In genomic region chr19:44266824-44267498, GRCm38 (mm10) we compare ENCODE assay signal across 8 mouse cellular contexts. TPM values are rescaled to one million over a fixed set of nuclear protein-coding genes. Genes with fewer than 3 reads are reported as not detected.
DNase-seq lines count a peak whose midpoint lies in the region; ATAC-seq lines count a peak whose summit lies in the region.

No protein-coding gene starts in this region.

- WGBS in intestine, embryonic 14.5 days, result 1% methylated on average over 43 of the region's 43 CpGs

- DNase-seq in adrenal gland, adult (ENCODE audit: inconsistent age in 2 of 2, low spot score in 1 of 2), result peak; percentile 96 to 97
- peak; percentile 96 for DNase-seq in embryo, embryonic 10.5 days (ENCODE audit: low spot score)
- DNase-seq in gastrocnemius, postnatal 14 days, result peak; percentile 90
- peak; percentile 90 for DNase-seq in intestine, embryonic 14.5 days (ENCODE audit: low spot score)
- peak; percentile 87 to 89 for DNase-seq in left cerebral cortex, postnatal 14 days (ENCODE audit: low spot score in 2 of 2)
- DNase-seq in right cerebral cortex, postnatal 36 days (ENCODE audit: low spot score in 2 of 2), result peak; percentile 90
- peak; percentile 86 to 90 for DNase-seq in urinary bladder, postnatal 4 days (ENCODE audit: low spot score in 2 of 2)

- H3K27me3 ChIP-seq in intestine, embryonic 14.5 days (replicated peaks; ENCODE audit: control insufficient read depth, insufficient read depth, low read length), result no peaks in the 10 kb centered on the region

- no peaks in the 10 kb centered on the region for H3K36me3 ChIP-seq in intestine, embryonic 14.5 days (ENCODE audit: control insufficient read depth, insufficient read depth, low read length)

- intact Hi-C loops in gastrocnemius, postnatal 14 days (cut with DNase I; ENCODE audit: low total_unique reads), result no loop called here
- intact Hi-C loops in left cerebral cortex, postnatal 14 days (cut with DNase I), result loop anchor here (1.0 kb wide), 1 partner anchor 27 kb away; no protein-coding TSS in a partner anchor

- ATAC-seq in intestine, embryonic 14.5 days (replicated peaks; ENCODE audit: low FRiP score, low TSS enrichment, low read depth), result peak; percentile 99
- ATAC-seq in megakaryocyte-erythroid progenitor cell, adult 5-6 weeks (replicated peaks; ENCODE audit: low FRiP score, low TSS enrichment, poor library complexity, severe bottlenecking), result peak; percentile 95

- no peaks in the 10 kb centered on the region for H3K9me3 ChIP-seq in intestine, embryonic 14.5 days (ENCODE audit: control insufficient read depth, low read length)

- peak overlapping the region; percentile 77 for H3K4me2 ChIP-seq in intestine, embryonic 14.5 days (ENCODE audit: low read length)

- H3K27ac ChIP-seq in intestine, embryonic 14.5 days (ENCODE audit: low read depth), result peak overlapping the region; percentile 91

- peak overlapping the region; percentile 58 for H3K9ac ChIP-seq in intestine, embryonic 14.5 days (ENCODE audit: low read length)

- peak overlapping the region; percentile 57 for H3K4me3 ChIP-seq in intestine, embryonic 14.5 days (ENCODE audit: low read depth, low read length)

- peaks cover 10% of the 10 kb centered on the region; the same call in 1 of the 2 replicates for H3K4me1 ChIP-seq in intestine, embryonic 14.5 days (replicated peaks; ENCODE audit: control insufficient read depth, insufficient read depth, low read length)

RNA-seq across cellular contexts. Expression of gene Scd2, which starts 26.5 kb away (rescaled TPM):
- 10 to 100 TPM; 22.8 to 54.0 TPM for total RNA-seq in gastrocnemius, postnatal 14 days (2021)
- 341 and 386 TPM in 2 replicates for polyA plus RNA-seq in intestine, embryonic 14.5 days (2014; fragmentation: Nextera tagmentation; extraction: Ambion mirVana)
- 100 to 1,000 TPM; 555 to 608 TPM for total RNA-seq in left cerebral cortex, postnatal 14 days (2021)
- total RNA-seq in megakaryocyte-erythroid progenitor cell, adult 5-6 weeks (2014; fragmentation: Nextera tagmentation), result 56.2 and 62.2 TPM in 2 replicates
- 71.9 and 90.7 TPM in 2 replicates for total RNA-seq in megakaryocyte-erythroid progenitor cell, adult 5-6 weeks (2017)

Comparison
In these comparisons a context has a peak if more than half of its experiments do, and no peak if none do; other contexts are left out.
1. Peak in every context shown above with its lines: DNase-seq, ATAC-seq, H3K4me3 ChIP-seq and H3K27ac ChIP-seq.
2. RNA of gene Scd2, which starts 26.5 kb away (total RNA-seq): 555 to 608 TPM in left cerebral cortex, postnatal 14 days; 56.2 to 90.7 TPM in megakaryocyte-erythroid progenitor cell, adult 5-6 weeks and 22.8 to 54.0 TPM in gastrocnemius, postnatal 14 days; every median in the first group is over 4 times any median in the second.